Mouse (Mus musculus) liver, adult 2 months (tissue): ENCODE data around the gene Mindy3.

Experiments used
- CTCF ChIP-seq: fragments of 200-500 bp; IDR thresholded peaks from 2 replicates; pipeline ENCODE4 v1.5.1; 2011; ENCODE audit warnings: low read depth, low read length, control low read depth
- POLR2A ChIP-seq: fragments of 200-500 bp; IDR thresholded peaks from 2 replicates; pipeline ENCODE4 v1.6.1; 2011; ENCODE audit warnings: low read length, control low read depth; ENCODE audit not compliant: insufficient read depth; ENCODE audit errors: extremely low read depth

GRCm38 (mm10) chr2:12308466-12308865 lies 110.8 kb downstream of the Mindy3 start:
- TF ChIP-seq POLR2A (no peak), CTCF (no peak)
